Mouse (Mus musculus): ENCODE measurements around the gene Kat6b.

DNA sequence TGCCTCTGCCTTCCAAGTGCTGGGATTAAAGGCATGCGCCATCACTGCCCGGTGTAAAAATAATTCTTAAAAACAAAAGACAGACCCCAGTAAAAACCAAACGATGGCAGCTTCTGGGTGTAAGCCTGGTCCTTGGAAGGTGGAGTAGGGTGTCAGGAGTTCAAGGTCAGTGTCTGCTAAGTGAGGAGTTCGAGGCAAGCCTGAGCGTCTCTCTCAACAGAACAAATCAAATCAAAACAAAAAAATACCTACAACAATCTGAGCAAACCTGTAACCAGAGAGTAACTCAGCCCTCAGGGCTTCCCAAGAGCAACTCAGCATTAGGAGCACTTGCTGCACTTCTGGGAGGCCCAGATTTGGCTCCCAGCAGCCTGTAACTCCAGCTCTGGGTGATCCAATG is 1.0 kb upstream of the Kat6b start:
- TF ChIP-seq POLR2A (IDR thresholded peaks at IDR 0.05; ENCODE audit: borderline replicate concordance, insufficient read depth, low read length) = no peak
- no peak for TF ChIP-seq CTCF (IDR thresholded peaks at IDR 0.05; ENCODE audit: borderline replicate concordance, insufficient read depth, low read depth, low read length)
